Mouse (Mus musculus) myocyte (in vitro differentiated cells): ENCODE results near the gene Adam12.

Experiments
- CEBPB ChIP-seq: IDR thresholded peaks from 2 replicates; pipeline ENCODE4 v1.6.1; 2011; ENCODE audit warnings: mild to moderate bottlenecking, moderate library complexity; ENCODE audit not compliant: poor library complexity, insufficient read depth, severe bottlenecking
- E2F4 ChIP-seq: IDR thresholded peaks from one replicate; pipeline ENCODE4 v1.6.1; 2011; ENCODE audit warnings: mild to moderate bottlenecking, control low read depth, moderate library complexity; ENCODE audit not compliant: insufficient read depth
- MAX ChIP-seq: IDR thresholded peaks from one replicate; pipeline ENCODE4 v1.6.1; 2011; ENCODE audit warnings: low read depth, mild to moderate bottlenecking, control low read depth
- MYOD1 ChIP-seq, 3 experiments: IDR thresholded peaks; one replicate each; pipeline ENCODE4 v1.6.1; 2011; ENCODE audit warnings: control low read depth in 2 of 3, low read depth in 2 of 3, mild to moderate bottlenecking in 2 of 3, moderate library complexity in 1 of 3; ENCODE audit not compliant: insufficient read length in 2 of 3, control insufficient read depth in 1 of 3
- MYOG ChIP-seq, 3 experiments: IDR thresholded peaks; one replicate each; pipeline ENCODE4 v1.6.1; 2011; ENCODE audit warnings: control low read depth in 2 of 3, low read depth in 2 of 3, mild to moderate bottlenecking in 2 of 3; ENCODE audit not compliant: insufficient read length in 2 of 3, control insufficient read depth in 1 of 3, insufficient read depth in 1 of 3
- POLR2A ChIP-seq: IDR thresholded peaks from one replicate; pipeline ENCODE4 v1.6.1; 2011; ENCODE audit warnings: low read depth, mild to moderate bottlenecking, control low read depth, moderate library complexity; ENCODE audit not compliant: insufficient read length
- POLR2AphosphoS2 ChIP-seq: IDR thresholded peaks from one replicate; pipeline ENCODE4 v1.6.1; 2011; ENCODE audit warnings: low read depth, control low read depth; ENCODE audit not compliant: insufficient read length
- REST ChIP-seq: IDR thresholded peaks from one replicate; pipeline ENCODE4 v1.6.1; 2011; ENCODE audit warnings: mild to moderate bottlenecking, control low read depth, moderate library complexity; ENCODE audit not compliant: insufficient read depth, insufficient read length
- TCF12 ChIP-seq: IDR thresholded peaks from one replicate; pipeline ENCODE4 v1.6.1; 2011; ENCODE audit warnings: mild to moderate bottlenecking, control low read depth; ENCODE audit not compliant: poor library complexity, insufficient read depth, severe bottlenecking
- TCF3 ChIP-seq: IDR thresholded peaks from one replicate; pipeline ENCODE4 v1.6.1; 2011; ENCODE audit warnings: low read depth, control low read depth; ENCODE audit not compliant: insufficient read length
- USF1 ChIP-seq: IDR thresholded peaks from one replicate; pipeline ENCODE4 v1.6.1; 2011; ENCODE audit warnings: low read depth, mild to moderate bottlenecking, control low read depth, moderate library complexity

GRCm38 (mm10) chr7:134032959-134033366 lies 199.0 kb downstream of the Adam12 start:
- no peak for TF ChIP-seq POLR2A
- no peak for TF ChIP-seq USF1
- no peak for TF ChIP-seq CEBPB
- peak in 1 of 3 experiments; percentile 6 for TF ChIP-seq MYOG (IDR thresholded peaks at IDR 0.05; ENCODE audit: control insufficient read depth in 1 of 3, insufficient read depth in 1 of 3, insufficient read length in 2 of 3, low read depth in 2 of 3)
- TF ChIP-seq E2F4 = no peak
- TF ChIP-seq TCF12 = no peak
- TF ChIP-seq TCF3 = no peak
- TF ChIP-seq POLR2AphosphoS2 = no peak
- TF ChIP-seq MYOD1 (IDR thresholded peaks at IDR 0.05; ENCODE audit: control insufficient read depth in 1 of 3, insufficient read length in 2 of 3, low read depth in 2 of 3) = peak in 1 of 3 experiments; percentile 34
- TF ChIP-seq MAX = no peak
- TF ChIP-seq REST = no peak
